ENCODE assay signal across 10 mouse cellular contexts in genomic region chr3:79808530-79809179, GRCm38 (mm10). TPM values are rescaled to one million over a fixed set of nuclear protein-coding genes. Genes with fewer than 3 reads are reported as not detected.
A peak's percentile ranks its signal among the peaks of the same experiment; 100 is the strongest.
DNase-seq lines count a peak whose midpoint lies in the region; ATAC-seq and TF ChIP-seq lines count a peak whose summit lies in the region.
"Had no signal": no experiment of that assay in that cellular context is flagged by ENCODE, and none has a peak within 500 bp of the region (broad histone marks: within the 10 kb centered on the region; RNA-seq: fewer than 3 reads in every experiment).

No protein-coding gene starts in this region.

- 74% methylated on average over 9 of the region's 9 CpGs for WGBS in kidney, embryonic 15.5 days
- 78% methylated on average over 9 of the region's 9 CpGs for WGBS in forebrain, embryonic 15.5 days
- WGBS in midbrain, embryonic 16.5 days = 83% methylated on average over 9 of the region's 9 CpGs
- WGBS in thymus, adult 2 months = 83% methylated on average over 9 of the region's 9 CpGs
- WGBS in cerebellum, adult 2 months = 79% methylated on average over 9 of the region's 9 CpGs

- H3K9me3 ChIP-seq in kidney, embryonic 15.5 days (replicated peaks) = no peaks in the 10 kb centered on the region
- H3K9me3 ChIP-seq in forebrain, embryonic 15.5 days = no peaks in the 10 kb centered on the region
- H3K9me3 ChIP-seq in midbrain, embryonic 16.5 days (replicated peaks; ENCODE audit: control insufficient read depth, low read length, poor library complexity, severe bottlenecking) = no peaks in the 10 kb centered on the region
- H3K9me3 ChIP-seq: liver, embryonic 13.5 days had no signal

- H3K4me2 ChIP-seq in kidney, embryonic 15.5 days = no peak overlapping the region
- H3K4me2 ChIP-seq in forebrain, embryonic 15.5 days (replicated peaks) = no peak overlapping the region
- no peak overlapping the region for H3K4me2 ChIP-seq in midbrain, embryonic 16.5 days (ENCODE audit: low read length)
- H3K4me2 ChIP-seq: liver, embryonic 13.5 days had no signal

- no peak for TF ChIP-seq POLR2A in thymus, adult 2 months (IDR thresholded peaks at IDR 0.05; ENCODE audit: control insufficient read depth, extremely low read depth, insufficient read depth, low read length, poor library complexity)
- no peak for TF ChIP-seq POLR2A in cerebellum, adult 2 months (IDR thresholded peaks at IDR 0.05; ENCODE audit: borderline replicate concordance, insufficient read depth, low read length)

- 0 out of 2 replicates have a peak, but pooled peaks cover 3% of the 10 kb centered on the region for H3K27me3 ChIP-seq in kidney, embryonic 15.5 days
- no peaks in the 10 kb centered on the region for H3K27me3 ChIP-seq in forebrain, embryonic 15.5 days
- H3K27me3 ChIP-seq in midbrain, embryonic 16.5 days (ENCODE audit: control insufficient read depth, insufficient read depth, low read depth, low read length) = no peaks in the 10 kb centered on the region; the same call in 1 of the 2 replicates
- H3K27me3 ChIP-seq in thymus, adult 2 months (ENCODE audit: control insufficient read depth, insufficient read depth, low read length) = no peaks in the 10 kb centered on the region
- H3K27me3 ChIP-seq in cerebellum, adult 2 months (ENCODE audit: control insufficient read depth, insufficient read depth, low read length) = no peaks in the 10 kb centered on the region
- H3K27me3 ChIP-seq: liver, embryonic 13.5 days had no signal

- no peak overlapping the region for H3K27ac ChIP-seq in kidney, embryonic 15.5 days
- no peak overlapping the region for H3K27ac ChIP-seq in forebrain, embryonic 15.5 days (replicated peaks)
- H3K27ac ChIP-seq in midbrain, embryonic 16.5 days (ENCODE audit: low read length) = no peak overlapping the region
- no peak overlapping the region for H3K27ac ChIP-seq in thymus, adult 2 months (ENCODE audit: control insufficient read depth, insufficient read depth, low read length)
- H3K27ac ChIP-seq in cerebellum, adult 2 months (ENCODE audit: insufficient read depth, low read length) = no peak overlapping the region
- H3K27ac ChIP-seq: liver, embryonic 13.5 days; macrophage had no signal

- H3K9ac ChIP-seq in kidney, embryonic 15.5 days = no peak overlapping the region
- H3K9ac ChIP-seq in forebrain, embryonic 15.5 days (replicated peaks) = no peak overlapping the region
- no peak overlapping the region for H3K9ac ChIP-seq in midbrain, embryonic 16.5 days (ENCODE audit: low read depth, low read length)
- H3K9ac ChIP-seq: liver, embryonic 13.5 days had no signal

- H3K4me3 ChIP-seq in kidney, embryonic 15.5 days (replicated peaks) = no peak overlapping the region
- H3K4me3 ChIP-seq in forebrain, embryonic 15.5 days = no peak overlapping the region
- H3K4me3 ChIP-seq in midbrain, embryonic 16.5 days (ENCODE audit: low read depth, low read length) = no peak overlapping the region
- no peak overlapping the region for H3K4me3 ChIP-seq in thymus, adult 2 months (ENCODE audit: control insufficient read depth, insufficient read depth, low read length)
- H3K4me3 ChIP-seq in cerebellum, adult 2 months (replicated peaks; ENCODE audit: insufficient read depth, low read depth, low read length) = no peak overlapping the region
- H3K4me3 ChIP-seq: liver, embryonic 13.5 days had no signal

- no peaks in the 10 kb centered on the region for H3K4me1 ChIP-seq in kidney, embryonic 15.5 days
- no peaks in the 10 kb centered on the region for H3K4me1 ChIP-seq in forebrain, embryonic 15.5 days
- H3K4me1 ChIP-seq in midbrain, embryonic 16.5 days (ENCODE audit: control insufficient read depth, insufficient read depth, low read length) = peaks cover 3% of the 10 kb centered on the region
- no peaks in the 10 kb centered on the region for H3K4me1 ChIP-seq in thymus, adult 2 months (replicated peaks; ENCODE audit: control insufficient read depth, insufficient read depth, low read length)
- H3K4me1 ChIP-seq in cerebellum, adult 2 months (ENCODE audit: control insufficient read depth, insufficient read depth, low read length) = no peaks in the 10 kb centered on the region

- DNase-seq in kidney, postnatal 25 days = no peak
- DNase-seq in adrenal gland, adult 2 months = peak; percentile 62
- no peak for DNase-seq in c-Kit-positive CD71-positive TER-119-positive erythroid progenitor cells, embryonic 14.5 days (ENCODE audit: low spot score)
- DNase-seq in thymus, adult 2 months = no peak
- no peak for DNase-seq in cerebellum, adult 2 months

- peak; percentile 67; the same call in 1 of the 2 replicates for ATAC-seq in kidney, embryonic 15.5 days (replicated peaks; ENCODE audit: low FRiP score)
- ATAC-seq in forebrain, embryonic 15.5 days (replicated peaks) = peak; percentile 59; the same call in 1 of the 2 replicates
- ATAC-seq in midbrain, embryonic 16.5 days = peak; percentile 66; the same call in 1 of the 2 replicates

- TF ChIP-seq CTCF in thymus, adult 2 months (IDR thresholded peaks at IDR 0.05; ENCODE audit: borderline replicate concordance, control insufficient read depth, extremely low read depth, insufficient read depth, low read length, poor library complexity) = no peak
- no peak for TF ChIP-seq CTCF in cerebellum, adult 2 months (IDR thresholded peaks at IDR 0.05; ENCODE audit: borderline replicate concordance, insufficient read depth, low read depth, low read length)

- H3K36me3 ChIP-seq in kidney, embryonic 15.5 days = no peaks in the 10 kb centered on the region
- no peaks in the 10 kb centered on the region for H3K36me3 ChIP-seq in forebrain, embryonic 15.5 days
- no peaks in the 10 kb centered on the region for H3K36me3 ChIP-seq in midbrain, embryonic 16.5 days (ENCODE audit: control insufficient read depth, insufficient read depth, low read length)
- no peaks in the 10 kb centered on the region for H3K36me3 ChIP-seq in thymus, adult 2 months (ENCODE audit: control insufficient read depth, insufficient read depth, low read length)
- H3K36me3 ChIP-seq: liver, embryonic 13.5 days had no signal

RNA-seq across cellular contexts. Expression of gene Tmem144, which starts 43.9 kb away (rescaled TPM):
- 5.1 and 6.3 TPM in 2 replicates for polyA plus RNA-seq in kidney, embryonic 15.5 days (2015; fragmentation: Nextera tagmentation; extraction: Ambion mirVana)
- total RNA-seq in adrenal gland, adult 2 months (2021) = 10 to 100 TPM in 1 of 2 experiments, 1 to 10 TPM in 1; 9.0 to 14.6 TPM
- 1.5 and 2.1 TPM in 2 replicates for polyA plus RNA-seq in adrenal gland, adult 2 months (2012; rRNA removed)
- polyA plus RNA-seq in forebrain, embryonic 15.5 days (2015; fragmentation: Nextera tagmentation; extraction: Ambion mirVana) = 1.6 and 1.8 TPM in 2 replicates
- polyA plus RNA-seq in midbrain, embryonic 16.5 days (2015; fragmentation: Nextera tagmentation; extraction: Ambion mirVana) = 1.2 and 1.3 TPM in 2 replicates
- 0.38 and 1.4 TPM in 2 replicates for polyA plus RNA-seq in thymus, adult 2 months (2012; rRNA removed)
- 5.3 and 6.6 TPM in 2 replicates for polyA plus RNA-seq in cerebellum, adult 2 months (2012; rRNA removed)
